Mouse (Mus musculus): ENCODE measurements around the gene Ly6g6d. TPM values are rescaled to one million over a fixed set of nuclear protein-coding genes. Genes with fewer than 3 reads are reported as not detected.

Ly6g6d gene
- polyA plus RNA-seq, 1 experiment from 2014 or later: 0.68 TPM

- Histone ChIP-seq H3K4me1 (replicated peaks) (peaks cover 17% of the 10 kb centered on the region), H3K4me2 (no peak overlapping the region), H3K27me3 (no peaks in the 10 kb centered on the region), H3K36me3 (no peaks in the 10 kb centered on the region), H3K9me3 (no peaks in the 10 kb centered on the region), H3K27ac (no peak overlapping the region), H3K9ac (replicated peaks) (no peak overlapping the region), H3K4me3 (replicated peaks) (no peak overlapping the region)
- WGBS: 41% methylated on average over 19 of the region's 19 CpGs
- ATAC-seq (ENCODE audit: insufficient number of reproducible peaks, insufficient read depth, low FRiP score, low TSS enrichment, low read depth): no peak
Measured at GRCm38 (mm10) chr17:35029691-35030532, 48.0 kb downstream of the Ly6g6d start.

- Histone ChIP-seq H3K4me2 (no peak overlapping the region), H3K4me3 (replicated peaks) (no peak overlapping the region), H3K27me3 (no peaks in the 10 kb centered on the region), H3K36me3 (no peaks in the 10 kb centered on the region), H3K27ac (no peak overlapping the region), H3K4me1 (replicated peaks) (peaks cover 17% of the 10 kb centered on the region), H3K9me3 (no peaks in the 10 kb centered on the region), H3K9ac (replicated peaks) (no peak overlapping the region)
- WGBS: 66% methylated on average over 2 of the region's 2 CpGs
- no peak for ATAC-seq (ENCODE audit: insufficient number of reproducible peaks, insufficient read depth, low FRiP score, low TSS enrichment, low read depth)
Measured at GRCm38 (mm10) chr17:35028315-35028714, 49.5 kb downstream of the Ly6g6d start.

DNA sequence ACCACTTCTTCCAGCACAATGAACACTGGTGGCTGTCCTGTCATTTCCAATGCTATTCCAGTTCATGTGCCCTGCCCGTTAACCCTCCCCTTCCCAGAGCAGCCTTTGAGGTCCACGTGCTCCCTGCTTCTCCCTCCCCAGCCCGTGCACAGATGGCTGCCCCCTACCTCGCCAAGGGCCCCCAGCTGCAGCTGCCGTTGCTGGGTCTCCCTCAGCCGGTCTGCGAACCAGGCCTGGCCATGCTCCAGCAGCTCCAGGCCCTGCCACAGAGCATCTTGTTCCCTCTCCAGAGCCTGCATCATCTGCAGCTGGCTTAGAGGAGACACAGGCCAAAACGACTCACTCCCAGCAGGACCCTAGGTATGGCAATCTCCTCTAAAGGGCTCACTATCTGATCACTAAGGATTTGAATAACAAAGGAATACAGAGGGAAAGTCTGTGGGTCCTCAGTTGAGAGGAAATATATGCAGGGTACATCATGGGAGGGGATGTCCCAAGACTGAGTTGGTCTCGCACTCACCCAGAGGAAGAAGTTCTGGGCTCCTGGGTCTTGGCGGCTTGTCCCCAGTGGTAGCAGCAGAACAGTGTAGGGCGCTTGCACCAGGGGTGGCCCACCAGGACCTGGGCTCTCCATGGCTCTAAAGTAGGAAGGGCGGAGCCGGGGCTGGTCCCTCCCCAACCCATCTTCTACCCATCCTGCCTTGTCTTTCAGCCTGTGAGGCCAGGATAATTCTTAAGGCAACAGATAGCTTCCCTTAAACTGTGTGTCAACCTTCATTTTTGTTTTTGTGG lies 50.4 kb downstream of the Ly6g6d start, which contains the start of gene Sapcd1:
Gene Sapcd1, minus strand, starts transcription at position 740 of the 792 bp plus-strand sequence.
- 34% methylated on average over 13 of the region's 13 CpGs for WGBS
- Histone ChIP-seq H3K4me1 (replicated peaks) (peaks cover 17% of the 10 kb centered on the region), H3K4me2 (peak within 1 kb of the TSS; percentile 18), H3K27ac (peak within 1 kb of the TSS; percentile 63), H3K9ac (replicated peaks) (0 out of 2 replicates have a peak within 1 kb of the TSS, but pooled peaks have one; percentile 8), H3K4me3 (replicated peaks) (peak within 1 kb of the TSS; percentile 12; the same call in 1 of the 2 replicates), H3K9me3 (no peaks in the 10 kb centered on the region), H3K36me3 (no peaks in the 10 kb centered on the region), H3K27me3 (no peaks in the 10 kb centered on the region)
- 0 out of 2 replicates have a peak, but pooled peaks have one; percentile 50 for ATAC-seq (ENCODE audit: insufficient number of reproducible peaks, insufficient read depth, low FRiP score, low TSS enrichment, low read depth)

- 84% methylated on average over 5 of the region's 5 CpGs for WGBS
- no peaks in the 10 kb centered on the region for H3K27me3 ChIP-seq
- no peaks in the 10 kb centered on the region for H3K36me3 ChIP-seq
- peaks cover 23% of the 10 kb centered on the region for H3K4me1 ChIP-seq (replicated peaks)
- no peaks in the 10 kb centered on the region for H3K9me3 ChIP-seq
- no peak overlapping the region; the same call in 1 of the 2 replicates for H3K27ac ChIP-seq
- no peak for ATAC-seq (ENCODE audit: insufficient number of reproducible peaks, insufficient read depth, low FRiP score, low TSS enrichment, low read depth)
- H3K9ac ChIP-seq (replicated peaks): no peak overlapping the region
- no peak overlapping the region for H3K4me2 ChIP-seq
- H3K4me3 ChIP-seq (replicated peaks): no peak overlapping the region
Measured at GRCm38 (mm10) chr17:35026206-35026605, 51.7 kb downstream of the Ly6g6d start.

- peak overlapping the region; percentile 45; the same call in 1 of the 2 replicates for H3K9ac ChIP-seq (replicated peaks)
- WGBS: 62% methylated on average over 9 of the region's 10 CpGs
- no peak overlapping the region for H3K4me3 ChIP-seq (replicated peaks)
- peaks cover 24% of the 10 kb centered on the region for H3K4me1 ChIP-seq (replicated peaks)
- no peaks in the 10 kb centered on the region for H3K27me3 ChIP-seq
- ATAC-seq (ENCODE audit: insufficient number of reproducible peaks, insufficient read depth, low FRiP score, low TSS enrichment, low read depth): no peak
- H3K27ac ChIP-seq: no peak overlapping the region
- H3K4me2 ChIP-seq: no peak overlapping the region
- no peaks in the 10 kb centered on the region for H3K36me3 ChIP-seq
- H3K9me3 ChIP-seq: no peaks in the 10 kb centered on the region
Measured at GRCm38 (mm10) chr17:35024691-35025488, 53.0 kb downstream of the Ly6g6d start.

DNA sequence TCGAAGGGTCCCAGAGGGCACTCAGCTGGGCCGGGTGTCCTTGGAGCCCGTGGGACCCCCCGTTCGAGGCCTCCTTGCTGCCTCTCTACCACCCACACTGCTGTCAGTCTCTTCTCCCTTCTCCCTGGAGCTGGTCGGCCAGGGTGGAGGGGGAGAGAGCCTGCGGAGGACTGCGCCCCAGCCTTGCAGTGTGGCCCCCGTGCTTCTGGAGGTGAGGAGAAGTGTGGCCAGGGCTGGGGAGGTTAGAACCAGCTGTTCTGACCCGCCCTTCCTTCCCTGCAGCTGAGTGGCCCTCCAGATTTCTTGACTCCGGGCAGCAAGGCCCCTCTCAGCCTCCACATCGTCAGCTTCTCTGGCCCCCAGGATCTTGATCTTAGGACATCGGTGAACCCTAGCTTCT lies 53.6 kb downstream of the Ly6g6d start:
- no peaks in the 10 kb centered on the region for H3K36me3 ChIP-seq
- 82% methylated on average over 13 of the region's 13 CpGs for WGBS
- peak overlapping the region; percentile 45; the same call in 1 of the 2 replicates for H3K9ac ChIP-seq (replicated peaks)
- no peak overlapping the region for H3K4me2 ChIP-seq
- ATAC-seq (ENCODE audit: insufficient number of reproducible peaks, insufficient read depth, low FRiP score, low TSS enrichment, low read depth): no peak
- no peaks in the 10 kb centered on the region for H3K27me3 ChIP-seq
- H3K9me3 ChIP-seq: no peaks in the 10 kb centered on the region
- no peak overlapping the region for H3K4me3 ChIP-seq (replicated peaks)
- H3K27ac ChIP-seq: no peak overlapping the region
- H3K4me1 ChIP-seq (replicated peaks): peaks cover 20% of the 10 kb centered on the region

DNA sequence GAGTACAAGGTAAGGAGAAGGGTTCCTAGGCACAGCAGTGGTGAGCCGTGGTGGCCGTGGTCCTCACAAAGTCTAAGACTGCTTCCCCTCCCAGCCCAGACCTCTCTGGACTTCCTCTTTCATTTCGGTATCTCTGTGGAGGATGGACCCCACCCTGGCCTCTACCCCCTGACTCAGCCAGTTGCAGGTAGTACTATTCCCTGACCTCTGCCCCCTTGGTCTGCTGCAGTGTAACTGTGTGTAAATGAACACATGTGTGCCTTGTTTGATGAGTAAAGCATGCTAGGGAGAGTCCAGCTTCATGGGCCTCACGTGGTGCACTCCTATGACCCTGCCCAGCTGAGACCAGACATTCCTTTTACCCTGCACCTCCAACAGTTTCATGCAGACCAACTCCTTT lies 54.1 kb downstream of the Ly6g6d start:
- Histone ChIP-seq H3K9me3 (no peaks in the 10 kb centered on the region), H3K27ac (no peak overlapping the region), H3K36me3 (no peaks in the 10 kb centered on the region), H3K4me1 (replicated peaks) (peaks cover 20% of the 10 kb centered on the region), H3K4me3 (replicated peaks) (no peak overlapping the region), H3K4me2 (no peak overlapping the region), H3K27me3 (no peaks in the 10 kb centered on the region), H3K9ac (replicated peaks) (no peak overlapping the region)
- ATAC-seq (ENCODE audit: insufficient number of reproducible peaks, insufficient read depth, low FRiP score, low TSS enrichment, low read depth): no peak
- WGBS: 71% methylated on average over 4 of the region's 4 CpGs

DNA sequence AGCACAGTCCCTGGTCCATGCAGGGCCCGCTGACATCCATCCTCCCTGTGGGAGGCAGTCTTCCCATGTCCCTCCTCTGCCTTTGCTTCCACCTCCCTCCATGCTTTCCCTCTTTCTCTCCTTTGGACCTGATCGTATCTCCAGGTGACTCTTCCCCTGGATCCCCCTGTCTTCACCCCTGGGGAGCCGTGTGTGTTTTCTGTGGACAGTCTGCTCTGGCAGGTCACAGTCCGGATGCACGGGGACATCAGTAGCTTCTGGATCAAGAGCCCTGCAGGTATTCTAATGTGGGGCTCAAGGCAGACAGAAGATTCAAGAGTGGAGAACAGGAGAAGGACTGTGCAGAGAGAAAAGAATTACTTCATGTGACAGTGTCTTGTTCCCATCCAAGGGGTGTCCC lies 54.6 kb downstream of the Ly6g6d start:
- Histone ChIP-seq H3K27me3 (no peaks in the 10 kb centered on the region), H3K4me3 (replicated peaks) (no peak overlapping the region), H3K9ac (replicated peaks) (0 out of 2 replicates have a peak overlapping the region, but pooled peaks have one; percentile 0), H3K9me3 (no peaks in the 10 kb centered on the region), H3K27ac (no peak overlapping the region), H3K4me1 (replicated peaks) (peaks cover 20% of the 10 kb centered on the region), H3K36me3 (no peaks in the 10 kb centered on the region), H3K4me2 (no peak overlapping the region)
- no peak for ATAC-seq (ENCODE audit: insufficient number of reproducible peaks, insufficient read depth, low FRiP score, low TSS enrichment, low read depth)
- 80% methylated on average over 5 of the region's 5 CpGs for WGBS

DNA sequence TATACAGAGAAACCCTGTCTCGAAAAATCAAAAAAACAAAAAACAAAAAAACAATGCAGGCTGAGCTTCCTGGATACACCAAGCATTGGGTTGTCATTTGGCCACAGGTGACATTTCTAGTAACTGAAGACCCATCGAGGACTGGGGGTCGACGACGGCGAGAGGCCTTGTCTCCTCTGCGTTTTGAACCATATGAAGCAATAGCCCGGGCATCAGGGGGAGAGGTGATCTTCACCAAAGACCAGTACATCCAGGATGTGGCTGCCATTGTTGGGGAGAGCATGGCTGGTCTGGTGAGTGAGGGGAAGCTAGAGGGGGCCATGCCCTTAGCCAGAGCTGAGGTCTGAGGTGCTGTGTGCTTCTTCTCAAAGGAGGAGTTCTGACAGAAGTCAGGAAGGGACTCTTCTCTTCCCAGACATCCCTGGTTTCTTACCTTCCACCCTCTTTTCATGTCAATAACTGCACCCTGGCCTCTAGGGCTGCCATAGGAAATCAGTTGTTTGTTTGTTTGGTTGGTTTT lies 55.3 kb downstream of the Ly6g6d start:
- H3K4me3 ChIP-seq (replicated peaks): no peak overlapping the region
- H3K36me3 ChIP-seq: no peaks in the 10 kb centered on the region
- peaks cover 20% of the 10 kb centered on the region for H3K4me1 ChIP-seq (replicated peaks)
- no peak overlapping the region for H3K9ac ChIP-seq (replicated peaks)
- H3K9me3 ChIP-seq: no peaks in the 10 kb centered on the region
- WGBS: 94% methylated on average over 8 of the region's 8 CpGs
- no peaks in the 10 kb centered on the region for H3K27me3 ChIP-seq
- no peak overlapping the region for H3K4me2 ChIP-seq
- no peak overlapping the region for H3K27ac ChIP-seq
- ATAC-seq (ENCODE audit: insufficient number of reproducible peaks, insufficient read depth, low FRiP score, low TSS enrichment, low read depth): no peak

- peaks cover 3% of the 10 kb centered on the region; the same call in 1 of the 2 replicates for H3K36me3 ChIP-seq
- H3K27ac ChIP-seq: no peak overlapping the region
- H3K27me3 ChIP-seq: no peaks in the 10 kb centered on the region
- no peak overlapping the region for H3K4me2 ChIP-seq
- H3K4me1 ChIP-seq (replicated peaks): peaks cover 14% of the 10 kb centered on the region
- H3K9ac ChIP-seq (replicated peaks): no peak overlapping the region; the same call in 1 of the 2 replicates
- 74% methylated on average over 6 of the region's 6 CpGs for WGBS
- H3K4me3 ChIP-seq (replicated peaks): no peak overlapping the region
- ATAC-seq (ENCODE audit: insufficient number of reproducible peaks, insufficient read depth, low FRiP score, low TSS enrichment, low read depth): no peak
- H3K9me3 ChIP-seq: no peaks in the 10 kb centered on the region
Measured at GRCm38 (mm10) chr17:35021842-35022477, 55.9 kb downstream of the Ly6g6d start.

All from limb, embryonic 12.5 days (tissue).